Mouse (Mus musculus): ENCODE results near the gene 2900026A02Rik.

- TF ChIP-seq POLR2A (IDR thresholded peaks at IDR 0.05; ENCODE audit: extremely low read depth, insufficient read depth, low read length), result no peak
- TF ChIP-seq CTCF (IDR thresholded peaks at IDR 0.05; ENCODE audit: low read depth, low read length), result no peak
These were observed 2.3 kb downstream of the 2900026A02Rik start for GRCm38 (mm10) chr5:113218617-113219235.
